Mouse (Mus musculus) erythroblast, embryonic 14.5 days (primary cell): ENCODE results near the gene Sh3rf3.

Experiments used
- GATA1 ChIP-seq: IDR thresholded peaks from 2 replicates; pipeline ENCODE4 v1.6.1; 2012; ENCODE audit warnings: low read length, inconsistent platforms, mixed read lengths
- TAL1 ChIP-seq: IDR thresholded peaks from 3 replicates; pipeline ENCODE4 v1.6.1; 2012; ENCODE audit warnings: low read length, inconsistent platforms, mixed read lengths

DNA sequence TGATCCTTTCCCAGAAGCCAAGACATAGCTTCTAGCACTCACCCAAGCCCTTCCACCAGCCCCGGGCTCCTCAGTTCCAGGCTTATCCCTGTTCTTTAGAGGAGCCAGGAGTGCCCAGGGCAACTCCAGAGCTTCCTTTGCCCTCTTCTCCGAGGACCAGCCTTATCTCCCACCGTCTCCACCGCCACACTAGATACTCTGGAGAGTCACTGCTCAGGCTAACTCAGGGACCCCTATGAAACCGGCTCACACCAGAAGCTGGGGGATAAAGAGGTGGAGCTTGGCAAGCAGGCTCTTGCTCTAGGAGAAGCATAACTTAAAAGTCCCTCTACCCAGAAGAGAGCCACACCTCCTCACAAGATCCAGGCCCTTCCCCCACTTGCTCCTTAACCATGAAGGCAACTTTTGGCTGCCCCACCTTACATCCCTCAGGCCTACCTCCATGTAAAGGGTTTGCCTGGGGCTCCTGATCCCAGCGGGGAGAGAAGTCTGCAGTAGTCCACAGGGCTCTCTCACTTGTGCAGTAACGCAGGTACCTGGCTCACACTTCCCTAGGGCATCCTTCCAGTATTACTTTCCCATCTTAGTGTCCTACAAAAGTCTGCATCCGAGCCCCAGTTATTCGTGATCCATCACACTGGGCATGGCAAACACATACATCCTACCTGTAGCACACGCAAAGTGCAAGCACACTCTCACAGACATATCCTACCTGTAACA, 337.9 kb downstream of the Sh3rf3 start:
- TF ChIP-seq TAL1 (no peak), GATA1 (no peak)
